Mouse (Mus musculus): ENCODE data around the gene Ddx31.

The Ddx31 gene

DNA sequence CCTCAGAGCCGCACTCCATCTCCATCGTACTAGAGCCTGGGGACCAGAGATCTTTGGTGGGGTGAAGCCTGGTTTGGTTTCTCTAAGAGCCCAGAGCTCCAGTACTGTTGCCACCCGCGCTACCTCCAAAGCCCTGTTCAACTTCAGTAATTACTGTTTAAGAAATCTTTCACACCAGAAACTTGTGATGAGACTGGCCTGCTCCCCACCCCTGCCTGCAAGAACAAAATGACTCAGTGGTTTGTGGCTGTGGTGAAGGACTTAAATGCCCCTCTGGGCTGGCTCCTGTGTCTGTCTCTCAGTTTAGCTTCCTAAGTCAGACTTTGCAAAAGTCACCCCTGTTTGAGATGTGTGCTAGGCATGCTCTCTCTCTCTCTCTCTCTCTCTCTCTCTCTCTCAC, 72.8 kb downstream of the Ddx31 start:
- no peak for DNase-seq

DNA sequence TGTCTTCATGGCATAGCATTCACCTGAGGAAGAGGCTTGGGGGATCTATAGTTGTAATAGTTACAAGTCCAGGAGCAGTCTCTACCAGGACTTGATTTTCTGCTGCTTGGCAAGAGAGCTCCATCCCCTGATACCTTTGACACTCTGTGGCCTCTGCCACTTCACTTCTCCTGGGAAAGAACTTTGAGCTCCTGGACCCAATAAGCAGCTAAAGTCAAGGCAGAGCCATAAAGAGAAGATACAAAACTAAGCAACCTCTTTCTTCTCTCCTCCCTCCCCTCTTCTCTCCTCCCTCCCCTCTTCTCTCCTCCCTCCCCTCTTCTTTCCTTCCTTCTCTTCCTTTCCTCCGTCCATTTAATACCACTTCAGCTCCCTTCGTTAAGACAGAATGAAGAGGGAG, 73.9 kb downstream of the Ddx31 start:
- DNase-seq: no peak

DNA sequence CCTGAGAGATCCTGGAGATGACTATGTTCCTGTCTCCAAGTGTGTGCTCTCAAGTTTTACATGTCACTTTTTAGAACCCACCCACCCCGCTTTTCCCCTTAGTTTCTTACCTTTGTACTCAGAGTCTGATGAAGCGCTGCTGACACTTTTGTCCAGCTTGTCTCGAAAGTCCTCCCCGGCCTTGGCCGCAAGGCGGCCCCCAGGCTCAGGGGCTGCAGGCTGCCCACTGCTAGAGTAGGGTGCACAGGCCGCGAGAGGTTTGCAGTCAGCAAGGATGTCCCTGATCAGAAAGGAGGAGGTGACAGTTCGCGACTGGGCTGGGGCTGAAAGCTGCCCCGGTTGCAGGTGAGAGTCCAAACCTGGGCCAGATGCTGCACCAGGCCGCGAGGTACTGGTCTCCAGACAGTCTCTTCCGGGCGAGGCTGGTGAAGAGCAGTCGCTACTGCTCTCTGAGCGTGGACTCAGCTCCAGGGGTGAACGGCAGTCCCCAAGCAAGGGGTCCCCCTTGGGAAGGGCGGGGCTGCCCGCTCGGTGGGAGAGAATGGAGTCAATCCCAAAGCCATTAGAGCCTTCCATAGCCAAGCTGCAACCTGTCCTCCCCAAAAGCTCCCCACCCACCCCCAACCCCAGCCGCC, 75.0 kb downstream of the Ddx31 start:
- DNase-seq: no peak

DNA sequence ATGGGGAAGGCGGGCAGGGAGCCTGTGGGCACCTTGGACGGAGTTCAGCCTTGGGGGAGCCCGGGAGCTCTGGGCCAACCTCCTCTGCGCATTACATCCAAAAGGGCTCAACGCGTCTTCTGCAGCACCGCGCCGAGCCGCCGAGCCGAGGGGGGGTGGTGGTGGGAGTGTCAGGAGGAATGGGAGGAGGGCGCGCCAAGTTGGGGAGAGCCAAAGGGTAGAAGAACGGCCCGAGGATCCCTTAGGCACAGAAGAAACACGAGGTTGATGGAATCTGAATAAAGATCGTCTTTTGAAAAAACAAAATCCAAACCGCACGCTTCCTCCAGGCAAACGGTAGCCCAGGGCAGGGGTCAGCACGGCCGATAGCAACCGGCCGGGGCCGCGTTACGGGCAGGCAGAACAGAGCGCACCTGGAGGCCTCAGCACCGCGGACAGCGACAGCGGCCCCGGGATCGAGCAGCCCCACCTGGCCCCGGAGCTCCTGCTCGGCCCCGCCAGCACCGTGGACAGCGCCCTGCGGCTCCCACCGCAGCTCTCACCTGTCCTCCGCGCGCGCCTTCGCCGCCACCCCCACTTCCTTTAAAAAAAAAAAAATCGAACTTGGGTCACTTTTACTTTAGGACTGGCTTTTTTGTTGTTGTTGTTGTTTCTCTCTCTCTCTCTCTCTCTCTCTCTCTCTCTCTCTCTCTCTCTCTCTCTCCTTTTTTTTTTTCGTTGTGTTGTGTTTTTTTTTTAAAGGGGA, 75.7 kb downstream of the Ddx31 start:
- no peak for DNase-seq

DNA sequence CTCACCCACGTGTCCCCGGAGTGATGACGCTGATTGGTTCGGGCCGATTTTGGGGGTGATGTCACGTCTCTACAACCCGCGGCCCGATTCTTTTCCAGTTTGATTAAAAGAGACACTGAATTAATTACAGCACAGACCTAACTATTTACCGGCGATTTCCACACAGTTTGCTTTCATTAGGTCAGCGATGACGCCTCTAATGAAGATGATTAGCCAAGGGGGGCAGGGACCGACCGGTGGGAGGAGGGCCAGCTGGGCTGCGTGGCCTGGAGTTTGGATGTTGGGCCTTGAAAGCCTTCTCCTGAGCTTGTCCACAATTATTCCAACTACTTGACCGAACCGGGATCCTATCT, 76.3 kb downstream of the Ddx31 start, which contains the start of gene Barhl1:
TSS of gene Barhl1 (minus strand) at position 156 of the 353 bp plus-strand sequence.
- no peak for DNase-seq

DNA sequence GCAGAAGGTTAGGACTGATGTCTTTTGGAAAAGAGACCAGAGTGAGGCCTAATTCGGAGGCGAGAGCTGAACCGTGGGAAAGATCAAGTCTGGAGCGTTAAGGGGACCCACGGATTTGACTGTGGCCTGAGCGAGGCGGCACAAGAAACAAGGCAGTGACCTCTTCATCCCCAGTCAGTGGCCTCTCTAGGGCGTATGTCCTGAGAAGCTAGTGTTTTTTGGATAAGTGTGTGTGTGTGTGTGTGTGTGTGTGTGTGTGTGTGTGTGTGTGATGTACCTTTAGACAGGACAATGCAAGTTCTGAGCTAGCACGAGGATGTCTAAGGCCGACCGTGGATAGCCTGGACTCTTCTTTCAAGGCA, 76.9 kb downstream of the Ddx31 start:
- no peak for DNase-seq

DNA sequence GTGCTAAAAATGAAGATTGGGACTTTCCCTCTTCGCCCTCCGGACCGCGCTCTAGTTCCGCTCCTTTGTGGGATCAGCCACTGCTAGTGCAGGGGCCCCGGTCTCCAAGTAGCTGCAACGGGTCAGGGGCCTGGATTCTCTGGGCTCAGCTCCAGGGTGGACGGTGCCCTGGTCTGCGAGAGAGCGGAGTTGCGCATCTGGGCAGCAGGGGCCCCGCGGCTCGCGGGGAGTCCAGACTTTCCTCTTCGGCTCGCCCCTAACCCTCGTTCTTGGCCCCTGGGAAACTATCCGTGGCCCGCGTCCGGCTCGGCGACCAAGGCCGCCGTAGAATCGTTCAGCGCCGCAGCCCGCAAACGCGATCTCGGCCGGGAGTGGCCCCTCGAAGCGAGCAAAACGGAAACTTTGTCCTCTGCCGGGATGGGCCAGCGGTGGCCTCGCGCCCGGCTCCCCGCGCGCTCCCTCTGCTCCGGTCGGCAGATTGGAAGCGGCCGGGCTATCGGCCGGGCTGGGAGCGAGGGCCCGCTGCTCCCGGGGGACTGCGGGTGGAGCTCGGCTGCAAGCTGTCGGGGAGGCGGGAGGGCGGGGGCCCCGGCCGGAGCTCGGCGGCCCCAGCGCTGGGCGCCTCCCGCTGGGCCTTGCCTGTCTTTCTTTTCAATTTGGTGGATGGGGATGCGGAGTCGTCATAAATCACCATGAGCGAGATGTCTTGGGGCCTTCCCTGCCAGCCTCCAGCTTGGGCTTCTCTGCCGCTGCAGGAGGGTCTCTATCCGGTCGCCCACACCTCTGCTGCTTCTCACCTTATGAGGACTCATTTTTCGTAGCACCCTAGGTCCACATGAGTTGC, 77.5 kb downstream of the Ddx31 start:
- no peak for DNase-seq

DNA sequence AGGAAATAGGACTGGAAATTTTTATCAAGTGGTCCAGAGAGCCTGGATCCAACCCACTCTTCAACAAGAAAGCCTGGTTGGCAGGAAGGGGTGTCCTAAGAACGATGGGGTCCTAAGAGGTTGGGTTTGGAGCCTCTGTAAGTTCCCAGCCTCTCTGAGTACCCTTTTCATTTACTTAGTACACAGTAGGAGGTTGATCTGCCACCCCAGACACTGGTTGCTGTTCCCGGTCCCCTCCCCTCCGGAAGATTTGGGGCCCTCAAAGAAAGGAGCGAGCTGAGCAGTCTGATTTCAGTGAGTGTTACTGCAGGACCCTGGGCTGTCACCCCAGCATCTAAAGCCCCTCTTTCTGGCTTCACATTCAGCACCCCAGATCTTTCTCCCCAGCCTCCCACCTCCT, 78.8 kb downstream of the Ddx31 start:
- no peak for DNase-seq

DNA sequence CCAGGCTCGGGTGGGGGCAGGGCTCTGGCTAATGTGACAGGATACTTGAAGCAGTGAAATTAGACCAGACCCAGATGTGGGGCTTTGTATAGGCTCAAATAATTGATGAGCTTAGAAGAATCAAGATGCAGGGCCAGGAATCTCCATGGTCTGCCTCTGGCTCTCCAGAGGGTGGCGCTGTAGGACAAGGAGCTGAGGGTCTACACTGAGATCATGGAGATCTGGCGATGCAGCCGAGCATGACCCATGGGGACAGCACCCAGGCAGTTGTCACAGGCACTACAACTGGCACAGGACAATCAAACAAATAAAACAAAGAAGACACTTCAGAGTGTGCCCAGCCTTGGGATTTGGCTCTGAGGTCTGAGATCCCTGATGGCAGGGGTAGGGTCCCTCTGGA, 83.7 kb downstream of the Ddx31 start:
- peak; percentile 56 for DNase-seq

DNA sequence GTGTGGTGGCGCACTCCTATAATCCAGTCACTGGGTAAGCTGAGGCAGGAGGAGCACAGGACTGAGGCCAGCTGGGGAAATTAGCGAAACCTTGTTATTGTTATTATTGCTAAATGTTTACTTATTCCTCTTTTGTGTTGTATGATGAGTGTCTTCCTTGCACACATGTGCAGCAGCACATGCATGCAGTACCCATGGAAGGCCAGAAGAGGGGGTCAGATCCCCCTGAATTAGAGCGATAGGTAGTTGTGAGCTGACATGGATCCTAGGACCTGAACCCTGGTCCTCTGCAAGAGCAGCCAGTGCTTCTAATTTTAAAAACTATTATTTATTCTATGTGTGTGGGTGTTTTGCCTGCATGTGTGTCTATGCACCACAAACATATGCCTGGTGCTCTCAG, 90.4 kb downstream of the Ddx31 start:
- no peak for DNase-seq

DNA sequence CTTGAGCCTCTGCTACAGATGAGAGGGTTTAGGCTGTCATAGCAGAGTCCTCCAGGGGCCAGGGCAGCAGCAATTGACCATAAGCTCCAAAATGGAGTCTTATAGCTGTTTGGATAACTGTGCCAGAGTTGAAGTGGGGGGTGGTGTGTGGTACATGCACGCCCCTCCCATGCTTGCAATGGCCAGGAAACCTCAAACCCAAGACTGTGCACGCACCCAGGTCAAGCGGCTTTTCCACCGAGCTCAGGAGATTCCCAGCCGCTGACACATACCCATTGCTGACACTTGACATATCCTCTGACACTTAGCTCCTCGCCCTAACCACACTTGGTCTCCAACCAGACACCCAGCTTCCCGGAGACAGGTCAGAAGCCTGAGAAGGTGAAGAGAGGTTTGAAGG, 98.8 kb downstream of the Ddx31 start:
- DNase-seq: no peak

DNA sequence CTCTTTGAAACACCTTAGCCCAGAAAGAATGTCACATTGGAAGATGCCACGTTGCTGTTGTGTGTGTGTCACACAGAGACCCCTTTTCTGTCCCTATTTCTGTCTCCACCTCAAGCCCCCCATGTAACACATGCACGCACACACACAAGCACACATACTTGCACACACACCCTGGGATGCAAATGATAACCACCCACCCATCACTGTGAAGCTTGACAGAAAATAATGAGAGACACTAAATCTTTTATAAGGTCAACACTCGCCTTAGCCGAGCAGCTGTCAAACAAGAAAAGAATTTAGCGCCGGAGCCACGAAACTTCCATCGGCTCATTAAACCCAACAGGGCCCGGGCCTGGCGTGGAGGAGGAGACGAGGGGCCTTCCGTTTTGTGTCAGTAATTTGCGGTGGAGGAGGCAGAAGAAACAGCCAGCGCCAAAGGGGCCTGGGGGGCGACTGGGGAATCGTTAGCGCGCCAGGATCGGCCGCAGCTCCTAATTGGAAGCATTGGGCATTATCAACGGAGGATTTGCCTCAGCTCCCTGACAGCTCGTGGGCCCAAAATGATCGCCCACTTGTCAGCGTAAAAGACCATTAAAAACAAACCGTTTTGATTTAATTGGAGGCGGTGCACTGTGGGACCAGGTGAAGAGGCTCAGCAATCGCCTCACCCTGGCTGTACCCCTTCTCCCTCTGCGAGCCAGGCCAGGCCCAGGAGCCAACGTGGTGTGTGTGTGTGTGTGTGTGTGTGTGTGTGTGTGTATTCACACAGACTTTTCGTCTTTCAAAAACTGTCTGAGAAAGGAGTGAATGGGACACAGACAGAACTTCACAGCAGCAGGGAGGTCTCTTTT, 103.7 kb downstream of the Ddx31 start:
- DNase-seq: no peak

DNA sequence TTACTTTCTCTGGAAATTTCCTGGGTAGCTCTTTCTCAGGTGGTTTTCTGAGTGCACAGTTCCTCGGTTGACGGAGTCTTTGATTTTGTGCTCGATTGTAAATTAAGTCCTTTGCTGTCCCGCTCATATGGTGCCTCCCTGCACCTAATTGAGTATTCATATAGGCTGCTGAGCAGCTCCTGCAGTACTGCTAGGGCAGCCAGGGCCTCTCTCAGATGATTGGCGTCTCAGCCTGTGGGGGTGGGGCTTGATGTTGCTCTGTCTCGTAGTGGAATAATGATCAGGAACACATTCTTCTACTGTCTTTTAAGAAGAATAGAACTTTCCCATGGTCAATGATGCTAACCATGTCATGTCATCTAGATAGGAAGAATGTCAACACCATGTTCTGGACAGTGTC, 105.2 kb downstream of the Ddx31 start:
- DNase-seq: no peak

DNA sequence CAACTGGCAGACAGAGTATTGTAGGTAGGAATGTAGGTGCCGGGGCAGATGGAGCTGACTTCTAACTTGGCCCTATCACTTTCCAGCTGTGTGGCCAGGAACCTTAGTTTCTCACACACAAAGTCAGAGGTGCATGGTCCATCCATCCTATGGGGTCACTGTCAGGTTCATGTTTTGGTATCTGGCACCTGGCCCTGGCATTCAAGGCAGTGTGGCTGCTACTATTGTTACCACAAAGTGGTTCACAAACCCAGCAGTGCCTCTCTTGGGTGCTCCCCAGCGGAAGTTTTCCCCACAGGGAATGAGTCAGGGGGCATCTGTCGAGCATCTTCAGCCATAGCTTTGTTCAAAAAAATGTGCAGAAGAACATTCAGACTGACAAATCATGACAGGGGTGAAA, 106.1 kb downstream of the Ddx31 start:
- no peak for DNase-seq

DNA sequence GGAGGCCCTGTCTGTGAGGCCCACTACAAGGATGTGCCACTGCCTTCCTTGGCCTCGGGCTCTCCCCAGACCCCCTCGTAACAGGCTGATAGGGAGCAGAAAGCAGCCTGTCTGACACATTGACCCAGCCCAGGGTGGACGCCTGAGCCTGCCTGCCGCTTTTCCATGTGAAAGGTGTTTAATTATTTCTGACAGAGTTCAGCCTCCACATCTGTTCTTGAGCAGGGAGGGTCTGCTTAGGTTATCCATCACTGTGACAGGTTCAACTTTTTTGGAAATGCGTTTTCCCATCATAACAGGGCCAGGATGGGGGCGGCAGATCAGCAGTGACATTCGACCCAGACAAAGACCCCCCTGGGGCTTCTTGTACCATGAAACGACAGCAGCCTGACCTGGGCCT, 112.8 kb downstream of the Ddx31 start:
- no peak for DNase-seq

DNA sequence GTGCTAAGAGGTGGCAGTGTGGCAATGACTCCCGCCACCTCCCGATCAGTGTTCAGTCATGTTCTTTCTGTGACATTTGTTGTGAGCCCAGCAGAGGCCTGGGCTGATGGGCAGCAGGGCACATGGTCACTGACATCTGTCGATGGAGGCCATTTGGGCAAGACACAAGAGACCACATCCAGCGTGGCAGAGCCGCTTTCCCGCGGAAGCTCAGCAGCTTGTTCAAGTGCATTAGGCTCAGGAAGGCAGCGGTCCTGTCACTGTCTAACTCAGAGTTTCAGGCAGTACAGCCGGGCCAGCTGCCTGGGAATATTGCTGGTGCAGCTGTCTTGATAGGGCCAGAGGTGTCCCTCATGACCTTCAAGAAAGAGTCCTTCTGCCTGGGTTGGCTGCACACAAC, 114.4 kb downstream of the Ddx31 start:
- DNase-seq: no peak

All from right cerebral cortex, postnatal 25 days (tissue).